Mouse (Mus musculus) G1E (cell line): ENCODE results near the gene Uap1.

Experiments used
- CTCF ChIP-seq: IDR thresholded peaks from 2 replicates; pipeline ENCODE4 v1.5.1; 2012; ENCODE audit warnings: low read depth, low read length, inconsistent platforms, mixed read lengths
- GATA1 ChIP-seq: IDR thresholded peaks from 2 replicates; pipeline ENCODE4 v1.6.1; 2012; ENCODE audit warnings: borderline replicate concordance, low read length, inconsistent platforms, mixed read lengths
- GATA2 ChIP-seq: IDR thresholded peaks from 2 replicates; pipeline ENCODE4 v1.6.1; 2012; ENCODE audit warnings: low read depth, low read length, inconsistent platforms, borderline replicate concordance
- POLR2AphosphoS5 ChIP-seq: IDR thresholded peaks from 2 replicates; pipeline ENCODE4 v1.6.1; 2012; ENCODE audit warnings: low read depth, low read length, inconsistent platforms; ENCODE audit not compliant: insufficient replicate concordance
- TAL1 ChIP-seq: conservative IDR thresholded peaks from 2 replicates; pipeline ENCODE4 v1.6.1; 2012; ENCODE audit warnings: low read depth, low read length, inconsistent platforms, mixed read lengths

GRCm38 (mm10) chr1:170185137-170185536, 10.4 kb upstream of the Uap1 start:
- TF ChIP-seq CTCF (no peak), GATA1 (no peak), TAL1 (no peak), POLR2AphosphoS5 (no peak), GATA2 (no peak)
